Mouse (Mus musculus) CH12.LX (cell line): ENCODE data around the gene Msn.

Experiments
- BHLHE40 ChIP-seq: IDR thresholded peaks from 2 replicates; pipeline ENCODE4 v1.6.1; 2011; ENCODE audit warnings: mild to moderate bottlenecking, low read depth, low read length, improper control_type of control experiment
- CTCF ChIP-seq, 2 experiments: IDR thresholded peaks in 1 of 2; conservative IDR thresholded peaks in 1 of 2; 2 replicates each; pipeline ENCODE4 v1.5.1; 2011 to 2012; ENCODE audit warnings: low read depth in 2 of 2, low read length in 2 of 2, improper control_type of control experiment in 1 of 2, inconsistent platforms in 1 of 2, mild to moderate bottlenecking in 1 of 2, moderate library complexity in 1 of 2
- E2F4 ChIP-seq: IDR thresholded peaks from 2 replicates; pipeline ENCODE4 v1.6.1; 2011; ENCODE audit warnings: low read depth, low read length, improper control_type of control experiment; ENCODE audit not compliant: insufficient replicate concordance
- GABPA ChIP-seq: IDR thresholded peaks from 2 replicates; pipeline ENCODE4 v1.6.1; 2012; ENCODE audit warnings: low read depth, low read length, improper control_type of control experiment, inconsistent platforms; ENCODE audit not compliant: insufficient replicate concordance
- KAT2A ChIP-seq: IDR thresholded peaks from 2 replicates; pipeline ENCODE4 v1.6.1; 2012; ENCODE audit warnings: low read length, improper control_type of control experiment, inconsistent platforms; ENCODE audit not compliant: insufficient replicate concordance
- MYC ChIP-seq: IDR thresholded peaks from 2 replicates; pipeline ENCODE4 v1.6.1; 2011; ENCODE audit warnings: low read depth, mild to moderate bottlenecking, improper control_type of control experiment, low read length
- POLR2A ChIP-seq: IDR thresholded peaks from 2 replicates; pipeline ENCODE4 v1.6.1; 2011; ENCODE audit warnings: low read depth, mild to moderate bottlenecking, improper control_type of control experiment, low read length
- RAD21 ChIP-seq: IDR thresholded peaks from 2 replicates; pipeline ENCODE4 v1.6.1; 2011; ENCODE audit warnings: low read depth, mild to moderate bottlenecking, low read length, improper control_type of control experiment, moderate library complexity
- TBP ChIP-seq: conservative IDR thresholded peaks from 2 replicates; pipeline ENCODE4 v1.6.1; 2011; ENCODE audit warnings: low read depth, low read length, improper control_type of control experiment
- USF1 ChIP-seq: IDR thresholded peaks from 2 replicates; pipeline ENCODE4 v1.6.1; 2014; ENCODE audit warnings: low read depth, mild to moderate bottlenecking, inconsistent platforms, low read length, improper control_type of control experiment
- ZC3H11A ChIP-seq: IDR thresholded peaks from 2 replicates; pipeline ENCODE4 v1.6.1; 2012; ENCODE audit warnings: low read depth, mild to moderate bottlenecking, inconsistent platforms, low read length, improper control_type of control experiment

DNA sequence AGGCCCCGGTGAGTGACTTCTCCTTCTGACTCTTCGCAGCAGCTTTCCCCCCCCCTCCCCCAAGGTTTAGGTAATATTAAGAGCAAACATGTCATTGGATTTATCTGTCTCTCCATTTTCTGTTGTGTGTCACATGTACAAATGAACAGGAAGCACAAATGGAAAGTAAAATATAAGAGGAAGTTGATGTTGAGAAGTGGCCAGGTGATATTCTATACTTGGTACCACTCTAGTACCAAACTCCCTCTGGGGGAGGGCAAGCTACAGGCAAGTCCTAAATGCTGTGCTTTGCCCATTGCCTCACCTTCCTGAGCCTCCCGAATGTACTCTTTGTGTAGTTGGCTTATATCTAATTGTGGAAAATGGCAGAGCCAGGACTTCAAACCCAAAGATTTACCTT is 62.1 kb downstream of the Msn start:
- TF ChIP-seq RAD21, result no peak
- TF ChIP-seq GABPA, result no peak
- no peak for TF ChIP-seq USF1
- no peak for TF ChIP-seq CTCF (conservative IDR thresholded peaks at IDR 0.05 in 1 of 2, IDR thresholded peaks at IDR 0.05 in 1 of 2; ENCODE audit: low read depth in 2 of 2, low read length in 2 of 2)
- no peak for TF ChIP-seq POLR2A
- no peak for TF ChIP-seq BHLHE40
- no peak for TF ChIP-seq E2F4
- TF ChIP-seq KAT2A, result no peak
- TF ChIP-seq ZC3H11A, result no peak
- no peak for TF ChIP-seq MYC
- TF ChIP-seq TBP, result no peak
